Mouse (Mus musculus): Measurements from ENCODE around the gene Folr2. TPM values are rescaled to one million over a fixed set of nuclear protein-coding genes. Genes with fewer than 3 reads are reported as not detected.

The Folr2 gene
- polyA plus RNA-seq, 1 experiment from 2014 or later = 3.0 TPM

DNA sequence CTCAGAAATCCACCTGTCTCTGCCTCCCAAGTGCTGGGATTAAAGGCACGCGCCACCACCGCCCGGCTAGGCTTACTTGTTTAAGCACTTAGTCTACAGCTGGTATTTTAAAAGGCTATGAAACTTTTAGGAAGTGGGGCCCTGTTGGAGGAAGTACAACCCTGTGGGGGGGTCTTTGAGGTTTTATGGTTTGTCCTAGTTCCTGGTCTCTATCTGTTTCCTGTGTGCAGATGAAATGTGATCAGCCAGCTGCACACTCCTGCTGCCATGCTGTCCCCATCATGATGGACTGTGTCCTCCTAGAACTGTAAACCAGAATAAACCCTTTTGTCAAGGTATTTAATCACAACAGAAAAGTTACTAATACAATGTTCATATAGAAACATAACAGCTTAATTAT is 27.2 kb upstream of the Folr2 start:
- ATAC-seq = no peak
- no peaks in the 10 kb centered on the region for H3K4me1 ChIP-seq
- no peak overlapping the region for H3K27ac ChIP-seq
- no peak overlapping the region for H3K9ac ChIP-seq
- H3K36me3 ChIP-seq = no peaks in the 10 kb centered on the region
- no peak overlapping the region for H3K4me3 ChIP-seq
- no peaks in the 10 kb centered on the region for H3K9me3 ChIP-seq (replicated peaks)
- WGBS (ENCODE audit: insufficient replicate concordance) = 80% methylated on average over 4 of the region's 4 CpGs
- no peaks in the 10 kb centered on the region; the same call in 1 of the 2 replicates for H3K27me3 ChIP-seq (replicated peaks)
- H3K4me2 ChIP-seq = no peak overlapping the region

DNA sequence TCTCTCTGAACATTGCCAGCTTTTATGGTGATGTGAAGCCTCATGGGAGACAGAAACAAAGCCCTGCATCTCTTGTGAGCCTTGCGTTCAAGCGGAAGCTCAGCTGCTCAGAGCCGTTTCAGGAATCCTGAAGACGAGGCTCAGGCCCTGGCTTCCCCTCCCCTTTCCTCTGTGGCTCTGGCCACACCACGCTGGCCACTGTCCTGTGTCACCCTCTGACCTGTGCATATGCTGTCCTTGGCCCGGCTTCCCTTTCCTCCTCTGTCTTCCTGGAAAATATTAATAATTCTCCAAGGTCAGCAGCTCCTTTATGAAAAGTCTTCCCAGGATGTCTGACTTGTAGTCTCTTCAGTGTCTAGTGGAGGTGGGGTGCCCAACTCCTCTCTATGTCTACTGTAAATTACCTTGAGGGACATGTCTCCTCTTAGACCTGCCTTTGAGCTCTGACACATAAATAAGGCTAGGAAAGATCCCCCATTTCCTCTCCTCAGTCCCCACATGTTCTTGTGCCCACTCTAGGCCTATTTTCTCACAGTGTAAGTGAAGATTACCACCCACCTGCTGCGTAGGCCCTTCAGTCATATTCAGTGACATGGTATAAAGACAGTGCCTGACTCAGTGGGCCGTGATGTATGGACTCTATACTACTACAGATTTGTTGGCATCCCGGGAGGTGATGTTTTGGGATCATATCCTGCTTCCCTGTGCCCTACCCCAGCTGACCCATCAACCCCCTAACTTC is 25.6 kb upstream of the Folr2 start:
- Histone ChIP-seq H3K4me3 (no peak overlapping the region), H3K9me3 (replicated peaks) (no peaks in the 10 kb centered on the region), H3K9ac (no peak overlapping the region), H3K4me1 (no peaks in the 10 kb centered on the region), H3K4me2 (no peak overlapping the region), H3K27me3 (replicated peaks) (no peaks in the 10 kb centered on the region; the same call in 1 of the 2 replicates), H3K36me3 (no peaks in the 10 kb centered on the region), H3K27ac (no peak overlapping the region)
- 50% methylated on average over 9 of the region's 9 CpGs for WGBS (ENCODE audit: insufficient replicate concordance)
- no peak for ATAC-seq

DNA sequence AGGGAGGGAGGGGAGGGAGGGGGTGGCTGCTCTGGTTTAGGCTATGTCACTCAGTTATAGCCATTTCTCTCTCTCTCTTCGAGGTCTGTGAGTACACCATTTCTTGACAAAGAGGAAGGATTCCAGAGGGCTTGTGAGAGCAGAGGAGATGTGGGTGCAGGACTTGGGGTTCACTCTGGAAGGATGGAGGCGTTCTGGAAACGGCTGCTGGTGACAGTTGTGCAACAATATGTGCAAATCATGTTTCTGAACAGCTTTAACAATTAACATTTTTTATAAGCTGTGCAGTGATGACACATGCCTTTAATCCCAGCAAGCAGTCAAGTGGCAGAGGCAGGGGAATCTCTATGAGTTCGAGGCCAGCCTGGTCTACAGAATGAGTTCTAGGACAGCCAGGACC is 23.9 kb upstream of the Folr2 start:
- Histone ChIP-seq H3K4me3 (no peak overlapping the region), H3K27ac (no peak overlapping the region), H3K9me3 (replicated peaks) (no peaks in the 10 kb centered on the region), H3K4me1 (no peaks in the 10 kb centered on the region), H3K27me3 (replicated peaks) (no peaks in the 10 kb centered on the region; the same call in 1 of the 2 replicates), H3K9ac (no peak overlapping the region), H3K36me3 (no peaks in the 10 kb centered on the region), H3K4me2 (no peak overlapping the region)
- 54% methylated on average over 4 of the region's 4 CpGs for WGBS (ENCODE audit: insufficient replicate concordance)
- no peak for ATAC-seq

DNA sequence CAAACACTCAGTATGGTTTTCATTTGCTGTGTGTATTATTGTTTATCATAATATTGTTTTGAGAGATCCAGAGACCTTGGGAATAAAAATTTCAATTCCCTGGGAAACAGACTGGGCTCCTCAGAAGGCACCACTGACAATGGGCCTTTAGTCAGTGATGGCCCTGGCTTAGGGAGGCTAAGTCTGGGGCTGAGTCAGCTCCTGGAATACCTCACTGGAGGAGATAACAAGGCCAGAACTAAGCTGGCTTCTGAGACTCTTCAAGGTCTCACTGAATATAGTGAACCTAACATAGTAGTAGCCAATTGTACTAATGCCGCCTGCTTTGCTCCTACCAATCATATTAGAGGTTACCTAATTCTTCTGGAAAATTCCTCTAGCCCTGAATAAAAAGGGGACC is 19.0 kb upstream of the Folr2 start:
- Histone ChIP-seq H3K4me1 (no peaks in the 10 kb centered on the region), H3K4me3 (no peak overlapping the region), H3K4me2 (no peak overlapping the region), H3K9me3 (replicated peaks) (no peaks in the 10 kb centered on the region), H3K27me3 (replicated peaks) (0 out of 2 replicates have a peak, but pooled peaks cover under 1% of the 10 kb centered on the region), H3K9ac (no peak overlapping the region), H3K27ac (no peak overlapping the region), H3K36me3 (no peaks in the 10 kb centered on the region)
- ATAC-seq = no peak
- 86% methylated on average over 1 of the region's 1 CpGs for WGBS (ENCODE audit: insufficient replicate concordance)

DNA sequence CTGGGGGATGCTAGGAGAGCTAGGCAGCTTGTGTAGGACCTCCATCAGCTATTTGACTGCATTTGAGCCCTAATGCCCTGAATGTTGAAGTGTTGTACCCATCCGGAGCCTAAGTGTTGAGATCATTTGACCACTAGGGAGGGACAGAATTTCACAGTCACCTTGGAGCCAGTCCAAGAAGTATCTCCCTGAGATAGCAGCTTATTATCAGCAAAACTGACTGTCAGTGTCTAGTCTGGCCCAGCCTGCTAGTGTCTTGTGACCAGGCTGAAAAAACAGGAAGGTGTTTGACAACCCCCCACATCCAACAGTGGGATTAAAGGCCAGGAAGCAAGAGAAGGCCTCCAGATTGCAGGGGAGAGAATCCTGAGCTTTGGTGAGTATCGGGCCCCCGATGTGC is 14.3 kb upstream of the Folr2 start:
- Histone ChIP-seq H3K4me1 (no peaks in the 10 kb centered on the region), H3K36me3 (no peaks in the 10 kb centered on the region), H3K4me3 (no peak overlapping the region), H3K27ac (no peak overlapping the region), H3K9ac (no peak overlapping the region), H3K9me3 (replicated peaks) (no peaks in the 10 kb centered on the region), H3K27me3 (replicated peaks) (0 out of 2 replicates have a peak, but pooled peaks cover 4% of the 10 kb centered on the region), H3K4me2 (no peak overlapping the region)
- ATAC-seq = no peak
- WGBS (ENCODE audit: insufficient replicate concordance) = 56% methylated on average over 3 of the region's 3 CpGs

DNA sequence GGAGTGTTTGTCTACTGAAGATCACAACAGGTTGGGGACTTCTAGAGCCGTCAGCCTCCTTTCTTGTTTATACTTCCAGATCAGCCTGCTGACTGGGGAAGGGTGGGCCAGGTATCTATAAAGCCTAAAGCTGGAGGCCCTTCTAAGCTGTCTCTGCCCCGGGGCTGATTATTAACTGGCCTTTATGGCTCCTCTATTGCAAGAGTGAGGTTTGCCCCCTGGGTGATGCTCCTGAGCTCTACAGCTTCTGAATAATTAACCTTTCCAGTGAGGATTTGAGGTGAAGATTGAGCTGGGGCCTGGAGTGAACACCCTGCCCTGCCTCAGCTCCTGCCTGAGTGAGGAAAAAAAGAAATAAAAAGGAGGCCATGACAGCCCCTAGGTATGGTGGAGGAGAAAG is 13.6 kb upstream of the Folr2 start, which contains the start of gene Folr1:
Folr1 (minus strand) TSS at position 160 of the 400 bp plus-strand sequence.
- Histone ChIP-seq H3K4me3 (no peak within 1 kb of the TSS), H3K9me3 (replicated peaks) (no peaks in the 10 kb centered on the region), H3K27me3 (replicated peaks) (0 out of 2 replicates have a peak, but pooled peaks cover 4% of the 10 kb centered on the region), H3K4me2 (no peak within 1 kb of the TSS), H3K9ac (no peak within 1 kb of the TSS), H3K4me1 (no peaks in the 10 kb centered on the region), H3K36me3 (no peaks in the 10 kb centered on the region), H3K27ac (no peak within 1 kb of the TSS)
- WGBS (ENCODE audit: insufficient replicate concordance) = 60% methylated on average over 2 of the region's 2 CpGs
- ATAC-seq = no peak

DNA sequence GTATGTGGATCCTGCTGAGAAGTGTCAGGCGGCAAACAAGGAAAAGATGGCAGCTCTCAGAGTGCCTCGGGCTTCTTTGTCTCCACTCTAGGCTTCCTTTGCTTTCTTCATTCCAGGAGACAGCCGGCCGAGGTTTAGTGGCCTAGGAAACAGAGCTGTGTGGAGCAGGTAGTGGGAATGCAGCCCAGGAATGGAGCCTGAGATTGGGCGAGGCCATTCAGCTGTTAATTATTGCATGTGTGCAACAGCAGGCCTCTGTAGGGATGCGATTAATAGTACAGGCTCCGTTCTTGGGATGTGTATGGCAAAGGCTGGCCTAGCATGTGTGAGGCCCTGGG is 12.1 kb upstream of the Folr2 start:
- H3K9ac ChIP-seq = no peak overlapping the region
- H3K4me3 ChIP-seq = no peak overlapping the region
- H3K36me3 ChIP-seq = no peaks in the 10 kb centered on the region
- H3K27ac ChIP-seq = no peak overlapping the region
- ATAC-seq = no peak
- H3K4me1 ChIP-seq = no peaks in the 10 kb centered on the region
- H3K4me2 ChIP-seq = no peak overlapping the region
- 0 out of 2 replicates have a peak, but pooled peaks cover 4% of the 10 kb centered on the region for H3K27me3 ChIP-seq (replicated peaks)
- WGBS (ENCODE audit: insufficient replicate concordance) = 65% methylated on average over 7 of the region's 7 CpGs
- no peaks in the 10 kb centered on the region for H3K9me3 ChIP-seq (replicated peaks)

DNA sequence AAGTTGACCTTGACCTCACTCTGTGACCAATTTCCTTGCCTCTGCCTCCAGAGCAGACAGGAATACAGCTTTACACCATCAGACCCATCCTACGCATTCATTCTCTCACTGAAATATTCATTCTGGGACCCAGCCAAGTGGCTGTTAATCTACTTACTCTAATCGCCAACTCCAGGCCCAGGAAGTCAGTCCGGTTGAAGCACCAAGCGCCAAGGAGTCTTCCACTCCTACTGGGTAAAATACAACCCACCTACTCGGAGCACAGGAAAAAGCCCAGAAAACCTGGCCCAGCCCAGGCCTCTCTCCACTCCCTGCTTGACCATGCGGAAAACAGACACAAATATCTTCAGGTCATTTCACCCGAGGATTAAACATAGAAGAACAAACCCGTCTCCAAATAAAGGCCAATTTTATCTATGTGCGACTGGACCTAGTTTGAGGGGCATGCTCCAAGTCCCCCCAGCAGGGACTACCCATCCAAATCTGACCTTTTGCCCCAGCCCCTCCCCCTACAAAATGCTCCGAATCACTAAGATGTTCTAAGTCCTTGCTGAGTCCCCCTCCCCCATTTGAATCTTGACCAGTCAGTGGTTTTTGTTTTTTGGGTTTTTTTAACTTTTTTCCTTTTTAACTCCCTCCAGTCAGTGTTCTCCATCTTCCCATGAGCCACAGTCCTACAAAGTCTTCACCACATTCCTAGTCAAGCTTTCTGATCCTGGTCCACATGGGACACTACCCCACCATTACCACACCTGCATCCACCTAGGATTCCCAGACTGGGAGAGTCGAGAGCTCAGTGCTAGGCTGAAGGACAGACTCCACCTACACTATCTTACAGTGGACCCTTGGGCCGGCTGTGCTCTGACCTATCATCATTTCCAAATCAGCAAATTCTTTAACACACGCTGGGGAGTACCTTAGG is 11.5 kb upstream of the Folr2 start:
- no peak for ATAC-seq
- Histone ChIP-seq H3K36me3 (no peaks in the 10 kb centered on the region), H3K4me1 (no peaks in the 10 kb centered on the region), H3K4me2 (no peak overlapping the region), H3K9ac (no peak overlapping the region), H3K27me3 (replicated peaks) (0 out of 2 replicates have a peak, but pooled peaks cover 4% of the 10 kb centered on the region), H3K9me3 (replicated peaks) (no peaks in the 10 kb centered on the region), H3K4me3 (no peak overlapping the region), H3K27ac (no peak overlapping the region)
- WGBS (ENCODE audit: insufficient replicate concordance) = 64% methylated on average over 13 of the region's 13 CpGs

DNA sequence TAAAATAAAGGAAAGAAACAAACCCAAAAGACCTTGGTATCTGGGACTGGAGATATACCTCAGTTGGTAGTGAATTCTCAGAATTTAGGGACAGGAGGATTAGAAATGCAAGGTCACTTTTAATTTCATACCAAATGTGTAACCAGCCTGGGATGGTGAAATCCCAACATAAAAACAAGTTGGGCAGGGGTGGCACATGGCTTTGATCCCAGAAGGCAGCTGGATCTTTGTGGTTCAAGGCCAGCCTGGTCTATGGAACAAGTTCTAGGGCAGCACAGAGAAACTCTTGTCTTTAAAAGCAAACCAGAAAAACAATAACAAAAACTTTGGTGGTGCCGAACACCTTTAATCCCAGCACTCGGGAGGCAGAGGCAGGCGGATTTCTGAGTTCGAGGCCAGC is 10.5 kb upstream of the Folr2 start:
- ATAC-seq = no peak
- no peak overlapping the region for H3K4me3 ChIP-seq
- H3K4me1 ChIP-seq = no peaks in the 10 kb centered on the region
- H3K4me2 ChIP-seq = no peak overlapping the region
- no peak overlapping the region for H3K27ac ChIP-seq
- H3K9ac ChIP-seq = no peak overlapping the region
- no peaks in the 10 kb centered on the region for H3K9me3 ChIP-seq (replicated peaks)
- H3K27me3 ChIP-seq (replicated peaks) = 0 out of 2 replicates have a peak, but pooled peaks cover 4% of the 10 kb centered on the region
- WGBS (ENCODE audit: insufficient replicate concordance) = 80% methylated on average over 4 of the region's 4 CpGs
- no peaks in the 10 kb centered on the region for H3K36me3 ChIP-seq

DNA sequence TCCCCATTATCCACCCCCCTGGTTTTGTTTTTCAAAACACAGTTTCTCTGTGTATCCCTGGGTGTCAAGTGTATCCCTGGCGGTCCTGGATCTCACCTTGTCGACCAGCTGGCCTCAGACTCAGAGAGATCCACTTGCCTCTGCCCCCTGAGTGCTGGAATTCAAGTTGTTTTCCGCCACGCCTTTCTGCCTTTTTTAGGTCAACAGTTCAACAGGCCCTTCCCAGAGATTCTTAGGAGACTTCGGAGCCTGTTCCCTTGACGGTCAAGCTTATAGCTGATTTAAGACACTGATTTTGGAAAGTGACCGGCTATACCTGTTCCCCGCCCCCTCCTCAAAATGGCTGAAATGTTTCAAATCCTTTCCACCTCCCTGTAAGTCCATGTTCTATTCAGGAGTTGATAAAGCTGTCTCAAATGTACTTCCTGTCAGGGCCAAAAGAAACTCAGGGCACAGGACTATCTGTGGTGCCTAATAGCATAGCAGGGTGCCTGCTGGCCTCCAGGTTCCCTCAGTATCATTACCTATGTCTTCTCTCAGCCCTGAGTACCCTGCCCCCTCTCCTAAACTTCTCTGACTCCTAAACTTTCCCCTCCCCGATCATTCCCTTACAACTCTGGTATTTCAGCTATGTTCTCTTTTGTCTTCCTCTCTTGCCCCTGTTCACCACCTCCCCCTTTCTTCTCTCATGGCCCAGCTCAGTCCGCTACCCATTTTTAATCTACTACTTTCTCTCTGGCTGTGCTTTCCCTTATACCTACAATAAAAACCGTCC is 9.7 kb upstream of the Folr2 start:
- Histone ChIP-seq H3K4me2 (no peak overlapping the region), H3K27ac (no peak overlapping the region), H3K9ac (no peak overlapping the region), H3K4me1 (no peaks in the 10 kb centered on the region), H3K9me3 (replicated peaks) (no peaks in the 10 kb centered on the region), H3K36me3 (no peaks in the 10 kb centered on the region), H3K27me3 (replicated peaks) (0 out of 2 replicates have a peak, but pooled peaks cover 4% of the 10 kb centered on the region), H3K4me3 (no peak overlapping the region)
- WGBS (ENCODE audit: insufficient replicate concordance) = 71% methylated on average over 11 of the region's 11 CpGs
- ATAC-seq = no peak

DNA sequence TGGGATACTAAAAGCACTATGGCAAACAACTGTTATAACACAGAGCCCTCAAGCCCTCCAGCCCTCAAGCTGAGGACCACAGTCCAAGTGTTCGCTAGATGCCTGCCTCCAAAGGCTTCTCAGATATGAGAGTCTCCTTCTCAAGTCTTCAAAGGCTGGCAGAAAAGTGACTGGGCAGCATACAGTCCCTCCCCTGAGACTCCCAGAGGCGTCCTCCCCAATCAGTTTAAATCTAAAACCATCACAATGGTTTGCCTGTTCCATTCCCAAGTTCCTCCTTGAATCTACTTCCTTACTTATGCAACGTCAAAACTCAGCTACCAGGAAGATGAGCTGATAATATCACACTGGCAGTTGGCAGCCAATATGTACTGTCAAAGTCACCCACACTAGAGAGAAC is 6.4 kb upstream of the Folr2 start, which contains the start of gene Anapc15:
Anapc15 (plus strand) TSS at position 301 of the 400 bp plus-strand sequence.
- 45% methylated on average over 3 of the region's 3 CpGs for WGBS (ENCODE audit: insufficient replicate concordance)
- Histone ChIP-seq H3K36me3 (no peaks in the 10 kb centered on the region), H3K9ac (no peak within 1 kb of the TSS), H3K9me3 (replicated peaks) (no peaks in the 10 kb centered on the region), H3K27ac (no peak within 1 kb of the TSS), H3K4me3 (no peak within 1 kb of the TSS), H3K4me1 (no peaks in the 10 kb centered on the region), H3K27me3 (replicated peaks) (no peaks in the 10 kb centered on the region), H3K4me2 (no peak within 1 kb of the TSS)
- no peak for ATAC-seq

All from liver, embryonic 12.5 days (tissue).